Mouse (Mus musculus) E14TG2a.4 (cell line): ENCODE results near the gene Ap2m1.

ENCODE experiments used
- H3K27me3 ChIP-seq: 2 replicates; pipeline ENCODE4 v1.6.1; 2014; ENCODE audit warnings: low read length, control low read depth; ENCODE audit not compliant: insufficient read depth
- H3K36me3 ChIP-seq: 2 replicates; pipeline ENCODE4 v1.6.1; 2014; ENCODE audit warnings: low read length, control low read depth; ENCODE audit not compliant: insufficient read depth
- H3K4me1 ChIP-seq: replicated peaks from 2 replicates; pipeline ENCODE4 v1.6.1; 2014; ENCODE audit warnings: low read depth, low read length, control low read depth
- H3K4me3 ChIP-seq: replicated peaks from 2 replicates; pipeline ENCODE4 v1.5.1; 2014; ENCODE audit warnings: mild to moderate bottlenecking, low read length
- H3K9me3 ChIP-seq: 2 replicates; pipeline ENCODE4 v1.6.1; 2014; ENCODE audit warnings: low read length, control low read depth
- CTCF ChIP-seq: conservative IDR thresholded peaks from 2 replicates; pipeline ENCODE4 v1.5.1; 2014; ENCODE audit warnings: low read length
- NANOG ChIP-seq: IDR thresholded peaks from 2 replicates; pipeline ENCODE4 v1.6.1; 2014; ENCODE audit warnings: borderline replicate concordance, low read length, mixed read lengths
- POU5F1 ChIP-seq: IDR thresholded peaks from 2 replicates; pipeline ENCODE4 v1.6.1; 2014; ENCODE audit warnings: low read length, borderline replicate concordance

Ap2m1 gene

GRCm38 (mm10) chr16:20537601-20538320 lies 2.5 kb downstream of the Ap2m1 start:
- Histone ChIP-seq H3K4me1 (peaks cover 67% of the 10 kb centered on the region), H3K9me3 (no peaks in the 10 kb centered on the region), H3K27me3 (no peaks in the 10 kb centered on the region), H3K36me3 (peaks cover 58% of the 10 kb centered on the region), H3K4me3 (peak overlapping the region; percentile 98)
- TF ChIP-seq POU5F1, result no peak
- no peak for TF ChIP-seq CTCF

GRCm38 (mm10) chr16:20539649-20540048 lies 4.4 kb downstream of the Ap2m1 start:
- Histone ChIP-seq H3K4me3 (peak overlapping the region; percentile 32; the same call in 1 of the 2 replicates), H3K27me3 (no peaks in the 10 kb centered on the region), H3K9me3 (no peaks in the 10 kb centered on the region), H3K36me3 (peaks cover 70% of the 10 kb centered on the region), H3K4me1 (peaks cover 65% of the 10 kb centered on the region)
- TF ChIP-seq POU5F1, result no peak
- no peak for TF ChIP-seq CTCF
- TF ChIP-seq NANOG, result no peak

- Histone ChIP-seq H3K4me3 (peak overlapping the region; percentile 32; the same call in 1 of the 2 replicates), H3K36me3 (peaks cover 78% of the 10 kb centered on the region), H3K27me3 (no peaks in the 10 kb centered on the region), H3K9me3 (no peaks in the 10 kb centered on the region), H3K4me1 (peaks cover 70% of the 10 kb centered on the region)
- TF ChIP-seq CTCF (no peak), NANOG (peak; percentile 39; the same call in 1 of the 2 replicates)
Measured at GRCm38 (mm10) chr16:20540438-20540837, 5.2 kb downstream of the Ap2m1 start.

- TF ChIP-seq NANOG (no peak), CTCF (no peak), POU5F1 (no peak)
- Histone ChIP-seq H3K36me3 (peaks cover 69% of the 10 kb centered on the region), H3K9me3 (no peaks in the 10 kb centered on the region), H3K27me3 (no peaks in the 10 kb centered on the region), H3K4me3 (no peak overlapping the region), H3K4me1 (peaks cover 57% of the 10 kb centered on the region)
Measured at GRCm38 (mm10) chr16:20545696-20546095, 10.4 kb downstream of the Ap2m1 start.

- H3K36me3 ChIP-seq, result peaks cover 68% of the 10 kb centered on the region
- TF ChIP-seq CTCF (no peak), POU5F1 (no peak), NANOG (0 out of 2 replicates have a peak, but pooled peaks have one; percentile 19)
- no peaks in the 10 kb centered on the region for H3K9me3 ChIP-seq
- H3K27me3 ChIP-seq, result no peaks in the 10 kb centered on the region
- H3K4me1 ChIP-seq, result peaks cover 43% of the 10 kb centered on the region
- peak overlapping the region; percentile 97 for H3K4me3 ChIP-seq
Measured at GRCm38 (mm10) chr16:20547423-20547822, 12.1 kb downstream of the Ap2m1 start.

- H3K4me1 ChIP-seq, result peaks cover 43% of the 10 kb centered on the region
- peaks cover 69% of the 10 kb centered on the region for H3K36me3 ChIP-seq
- TF ChIP-seq CTCF (no peak), NANOG (no peak), POU5F1 (no peak)
- H3K27me3 ChIP-seq, result no peaks in the 10 kb centered on the region
- H3K4me3 ChIP-seq, result peak within 1 kb of the TSS; percentile 97
- no peaks in the 10 kb centered on the region for H3K9me3 ChIP-seq
Measured at GRCm38 (mm10) chr16:20548096-20548948, 13.0 kb downstream of the Ap2m1 start, which contains the start of gene Abcf3. Gene Abcf3, plus strand, starts transcription at chr16:20548577.

- TF ChIP-seq NANOG (no peak), CTCF (no peak), POU5F1 (no peak)
- no peaks in the 10 kb centered on the region for H3K9me3 ChIP-seq
- peak overlapping the region; percentile 97 for H3K4me3 ChIP-seq
- H3K36me3 ChIP-seq, result peaks cover 70% of the 10 kb centered on the region
- peaks cover 43% of the 10 kb centered on the region for H3K4me1 ChIP-seq
- H3K27me3 ChIP-seq, result no peaks in the 10 kb centered on the region
Measured at GRCm38 (mm10) chr16:20549161-20549560, 13.9 kb downstream of the Ap2m1 start.

GRCm38 (mm10) chr16:20551691-20552090 lies 16.4 kb downstream of the Ap2m1 start:
- no peak for TF ChIP-seq POU5F1
- TF ChIP-seq CTCF, result no peak
- TF ChIP-seq NANOG, result no peak
- H3K9me3 ChIP-seq, result no peaks in the 10 kb centered on the region
- no peak overlapping the region for H3K4me3 ChIP-seq
- peaks cover 32% of the 10 kb centered on the region for H3K4me1 ChIP-seq
- no peaks in the 10 kb centered on the region for H3K27me3 ChIP-seq
- H3K36me3 ChIP-seq, result peaks cover 72% of the 10 kb centered on the region
